Mouse (Mus musculus) midbrain, postnatal 0 days (tissue): Measurements from ENCODE around the gene Gon4l. TPM values are rescaled to one million over a fixed set of nuclear protein-coding genes. Genes with fewer than 3 reads are reported as not detected.
A peak's percentile ranks its signal among the peaks of the same experiment; 100 is the strongest.

Source experiments
- ATAC-seq: fragments of 200-750 bp; cut with Nextera tagmentation; 2 replicates; pipeline ENCODE4 v1.8.0; 2017; ENCODE audit warnings: moderate number of reproducible peaks, mild to moderate bottlenecking, moderate TSS enrichment, moderate library complexity; ENCODE audit not compliant: low FRiP score
- DNase-seq: peaks from one replicate; pipeline ENCODE4 v3.0.0-alpha.2; 2015; ENCODE audit warnings: low spot score
- H3K27ac ChIP-seq: fragments of 300-500 bp; sonication (generic); 2 replicates; pipeline ENCODE4 v1.5.1; 2014; ENCODE audit warnings: low read depth, mild to moderate bottlenecking, low read length, mixed read lengths
- H3K27me3 ChIP-seq: fragments of 300-500 bp; sonication (generic); 2 replicates; pipeline ENCODE4 v1.6.1; 2014; ENCODE audit warnings: low read length, control low read depth, mixed read lengths; ENCODE audit not compliant: insufficient read depth
- H3K36me3 ChIP-seq: fragments of 300-500 bp; sonication (generic); 2 replicates; pipeline ENCODE4 v1.6.1; 2014; ENCODE audit warnings: low read length, control low read depth, mixed read lengths; ENCODE audit not compliant: insufficient read depth
- H3K4me1 ChIP-seq: fragments of 300-500 bp; sonication (generic); 2 replicates; pipeline ENCODE4 v1.6.1; 2014; ENCODE audit warnings: mild to moderate bottlenecking, control low read depth, antibody characterized with exemption, low read length, mixed read lengths; ENCODE audit not compliant: insufficient read depth
- H3K4me2 ChIP-seq: fragments of 300-500 bp; sonication (generic); 2 replicates; pipeline ENCODE4 v1.6.1; 2014; ENCODE audit warnings: low read depth, mild to moderate bottlenecking, low read length, mixed read lengths; ENCODE audit not compliant: poor library complexity, severe bottlenecking
- H3K4me3 ChIP-seq: fragments of 300-500 bp; sonication (generic); 2 replicates; pipeline ENCODE4 v1.5.1; 2014; ENCODE audit warnings: low read depth, mild to moderate bottlenecking, low read length, moderate library complexity
- H3K9ac ChIP-seq: fragments of 300-500 bp; sonication (generic); replicated peaks from 2 replicates; pipeline ENCODE4 v1.6.1; 2014; ENCODE audit warnings: mild to moderate bottlenecking, low read length, moderate library complexity, mixed read lengths; ENCODE audit not compliant: poor library complexity, severe bottlenecking
- H3K9me3 ChIP-seq: fragments of 300-500 bp; sonication (generic); 2 replicates; pipeline ENCODE4 v1.6.1; 2016; ENCODE audit warnings: low read length, control low read depth
- CTCF ChIP-seq: IDR thresholded peaks from 2 replicates; pipeline ENCODE4 v1.5.1; 2016; ENCODE audit warnings: antibody characterized with exemption, mild to moderate bottlenecking
- WGBS: fragments of 180-500 bp; shearing (Covaris S2); extraction: QIAGEN DNeasy Blood & Tissue Kit; methylation state at CpG from one replicate; pipeline ENCODE4 v1.1.7; 2014; 5-methylcytosine and 5-hydroxymethylcytosine counted together
- polyA plus RNA-seq: library from polyadenylated mRNA; unstranded; fragments of >200 nt; fragmentation: Nextera tagmentation; extraction: Ambion mirVana; gene quantifications from 2 replicates; pipeline ENCODE4 v1.2.1, GENCODE M21; 2015
- total RNA-seq: library from RNA; depleted of rRNA; stranded (reverse); fragments of >200 nt; gene quantifications from 2 replicates; pipeline ENCODE4 v1.2.3, GENCODE M21; 2014

Gene Gon4l
- total and polyA plus RNA-seq, 2 experiments from 2014 or later = 9.6 to 41.9 TPM

- DNase-seq = no peak
- H3K4me1 ChIP-seq = no peaks in the 10 kb centered on the region
- no peak overlapping the region for H3K27ac ChIP-seq
- no peaks in the 10 kb centered on the region for H3K27me3 ChIP-seq
- no peak overlapping the region for H3K4me2 ChIP-seq
- TF ChIP-seq CTCF = no peak
- peaks cover 66% of the 10 kb centered on the region for H3K36me3 ChIP-seq
- 92% methylated on average over 6 of the region's 6 CpGs for WGBS
- no peaks in the 10 kb centered on the region for H3K9me3 ChIP-seq
- H3K4me3 ChIP-seq = no peak overlapping the region
- ATAC-seq = no peak
- no peak overlapping the region for H3K9ac ChIP-seq
Observed at GRCm38 (mm10) chr3:88905209-88905608, 70.2 kb downstream of the Gon4l start.

GRCm38 (mm10) chr3:88905741-88906140 lies 70.7 kb downstream of the Gon4l start:
- Histone ChIP-seq H3K4me2 (no peak overlapping the region), H3K36me3 (peaks cover 71% of the 10 kb centered on the region), H3K4me3 (no peak overlapping the region), H3K27me3 (no peaks in the 10 kb centered on the region), H3K9me3 (no peaks in the 10 kb centered on the region), H3K9ac (no peak overlapping the region), H3K27ac (no peak overlapping the region), H3K4me1 (no peaks in the 10 kb centered on the region)
- no peak for ATAC-seq
- TF ChIP-seq CTCF = no peak
- no peak for DNase-seq
- 98% methylated on average over 2 of the region's 2 CpGs for WGBS

GRCm38 (mm10) chr3:88906393-88907159 lies 71.5 kb downstream of the Gon4l start:
- Histone ChIP-seq H3K36me3 (peaks cover 74% of the 10 kb centered on the region), H3K4me2 (no peak overlapping the region), H3K9me3 (no peaks in the 10 kb centered on the region), H3K27me3 (no peaks in the 10 kb centered on the region), H3K4me1 (no peaks in the 10 kb centered on the region), H3K9ac (no peak overlapping the region), H3K4me3 (no peak overlapping the region), H3K27ac (no peak overlapping the region)
- TF ChIP-seq CTCF = no peak
- no peak for ATAC-seq
- DNase-seq = no peak
- 88% methylated on average over 6 of the region's 6 CpGs for WGBS

GRCm38 (mm10) chr3:88912585-88912984 lies 77.6 kb downstream of the Gon4l start:
- WGBS = 94% methylated on average over 7 of the region's 7 CpGs
- no peak overlapping the region for H3K4me3 ChIP-seq
- H3K27me3 ChIP-seq = no peaks in the 10 kb centered on the region

GRCm38 (mm10) chr3:88913511-88914383 lies 78.7 kb downstream of the Gon4l start, which contains the start of gene Msto1:
Gene Msto1, minus strand, starts transcription at chr3:88913999.
- H3K27me3 ChIP-seq = no peaks in the 10 kb centered on the region
- DNase-seq (peak; percentile 94), ATAC-seq (peak; percentile 96)
- peak within 1 kb of the TSS; percentile 63 for H3K4me2 ChIP-seq
- no peaks in the 10 kb centered on the region for H3K9me3 ChIP-seq
- TF ChIP-seq CTCF = peak; percentile 22
- H3K4me3 ChIP-seq = peak within 1 kb of the TSS; percentile 69
- under 1% methylated on average over 46 of the region's 62 CpGs for WGBS
- peak within 1 kb of the TSS; percentile 85 for H3K27ac ChIP-seq
- H3K36me3 ChIP-seq = peaks cover 32% of the 10 kb centered on the region
- H3K9ac ChIP-seq = peak within 1 kb of the TSS; percentile 73
- H3K4me1 ChIP-seq = peaks cover 7% of the 10 kb centered on the region; the same call in 1 of the 2 replicates

More at GRCm38 (mm10) chr3:88912585-88912984, 77.6 kb downstream of the Gon4l start:
- no peak for TF ChIP-seq CTCF
- Histone ChIP-seq H3K36me3 (peaks cover 44% of the 10 kb centered on the region), H3K9me3 (no peaks in the 10 kb centered on the region), H3K4me1 (peaks cover 7% of the 10 kb centered on the region; the same call in 1 of the 2 replicates), H3K27ac (no peak overlapping the region), H3K9ac (no peak overlapping the region), H3K4me2 (peak overlapping the region; percentile 63; the same call in 1 of the 2 replicates)
- ATAC-seq (no peak), DNase-seq (no peak)
